Mouse (Mus musculus): Measurements from ENCODE around the gene Fam78a. TPM values are rescaled to one million over a fixed set of nuclear protein-coding genes. Genes with fewer than 3 reads are reported as not detected.

Gene Fam78a
- polyA plus RNA-seq, 1 experiment from 2014 or later = 3.8 TPM

- no peak overlapping the region for H3K9ac ChIP-seq (replicated peaks)
- no peaks in the 10 kb centered on the region for H3K9me3 ChIP-seq (ENCODE audit: low read length)
- DNase-seq = no peak
- no peaks in the 10 kb centered on the region for H3K4me1 ChIP-seq (ENCODE audit: insufficient read depth)
- peaks cover 69% of the 10 kb centered on the region for H3K36me3 ChIP-seq (replicated peaks; ENCODE audit: insufficient read depth, low read length)
- 90% methylated on average over 2 of the region's 2 CpGs for WGBS (ENCODE audit: insufficient replicate concordance)
- H3K4me2 ChIP-seq (ENCODE audit: low read depth, low read length) = no peak overlapping the region
- TF ChIP-seq CTCF (IDR thresholded peaks at IDR 0.05; ENCODE audit: low read depth) (no peak), EP300 (IDR thresholded peaks at IDR 0.05; ENCODE audit: low read depth) (no peak)
- H3K4me3 ChIP-seq (ENCODE audit: low read depth, low read length) = no peak overlapping the region
- H3K27me3 ChIP-seq (ENCODE audit: insufficient read depth, low read length) = no peaks in the 10 kb centered on the region
- ATAC-seq = no peak
- H3K27ac ChIP-seq (ENCODE audit: low read depth) = no peak overlapping the region
These were observed 76.3 kb downstream of the Fam78a start for GRCm38 (mm10) chr2:32008311-32008710.

Small RNA genes within 50 kb of the gene (microRNA-seq; reads per million reads assigned to microRNA genes)
- gene Mir7674 = 1.6 reads per million

Other genes starting within 250 kb of the Fam78a start
- gene Fibcd1, start 238.9 kb downstream of the Fam78a start, polyA plus RNA-seq (2015; fragmentation: Nextera tagmentation; extraction: Ambion mirVana) = not detected in 2 replicates
- gene Lamc3, start 197.6 kb downstream of the Fam78a start, polyA plus RNA-seq (2015; fragmentation: Nextera tagmentation; extraction: Ambion mirVana) = 0.02 TPM in 1 of 2 replicates, not detected in the other
- 0.39 and 0.94 TPM in 2 replicates for gene Aif1l, start 134.7 kb downstream of the Fam78a start, polyA plus RNA-seq (2015; fragmentation: Nextera tagmentation; extraction: Ambion mirVana)
- gene Nup214, start 110.4 kb downstream of the Fam78a start, polyA plus RNA-seq (2015; fragmentation: Nextera tagmentation; extraction: Ambion mirVana) = 20.8 and 31.2 TPM in 2 replicates
- gene Plpp7, start 10.7 kb upstream of the Fam78a start, polyA plus RNA-seq (2015; fragmentation: Nextera tagmentation; extraction: Ambion mirVana) = 1.6 and 1.7 TPM in 2 replicates
- gene Prrc2b, start 66.2 kb upstream of the Fam78a start, polyA plus RNA-seq (2015; fragmentation: Nextera tagmentation; extraction: Ambion mirVana) = 7.5 and 8.4 TPM in 2 replicates
- gene Pomt1, start 151.7 kb upstream of the Fam78a start, polyA plus RNA-seq (2015; fragmentation: Nextera tagmentation; extraction: Ambion mirVana) = 6.3 and 6.4 TPM in 2 replicates
- gene Uck1, start 175.3 kb upstream of the Fam78a start, polyA plus RNA-seq (2015; fragmentation: Nextera tagmentation; extraction: Ambion mirVana) = 26.9 and 33.3 TPM in 2 replicates
- gene Golga2, start 202.5 kb upstream of the Fam78a start, polyA plus RNA-seq (2015; fragmentation: Nextera tagmentation; extraction: Ambion mirVana) = 5.8 and 7.0 TPM in 2 replicates
- 188 and 209 TPM in 2 replicates for gene Swi5, start 203.2 kb upstream of the Fam78a start, polyA plus RNA-seq (2015; fragmentation: Nextera tagmentation; extraction: Ambion mirVana)

Measured in liver, postnatal 0 days (tissue).